Comparison of ENCODE assay signal across 18 mouse cellular contexts in the genomic region with DNA sequence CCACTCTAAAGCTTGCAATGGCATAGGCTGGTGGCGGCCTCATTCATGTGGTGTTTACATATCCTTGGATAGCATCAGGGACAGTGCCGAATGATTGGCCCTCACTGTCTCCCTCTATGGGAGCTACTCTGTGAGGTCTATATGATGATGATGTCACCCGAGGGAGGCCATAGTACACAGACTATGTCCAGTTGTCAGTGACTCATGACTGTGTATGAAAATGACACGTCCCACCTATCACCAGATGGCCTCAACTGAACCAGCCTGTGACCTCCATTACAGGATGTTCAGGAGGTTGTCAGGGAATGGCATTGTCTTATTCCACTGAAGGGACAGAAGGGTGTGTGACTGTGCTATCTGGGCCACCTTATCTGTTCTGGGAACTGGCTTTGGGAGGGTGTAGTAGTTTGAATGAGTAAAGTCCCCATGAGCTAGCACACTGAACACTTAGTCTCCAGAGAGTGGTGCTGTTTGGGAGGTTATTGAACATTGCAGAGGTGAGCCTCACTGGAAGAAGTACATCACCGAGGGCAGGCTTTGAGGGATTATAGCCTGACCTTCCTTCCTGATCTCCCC.
A peak's percentile ranks its signal among the peaks of the same experiment; 100 is the strongest.
DNase-seq lines count a peak whose midpoint lies in the region; ATAC-seq and TF ChIP-seq lines count a peak whose summit lies in the region.
"Had no signal": no experiment of that assay in that cellular context is flagged by ENCODE, and none has a peak within 500 bp of the region (broad histone marks: within the 10 kb centered on the region; RNA-seq: fewer than 3 reads in every experiment).

No protein-coding gene starts in this region.

- DNase-seq in lung, postnatal 0 days (ENCODE audit: low spot score): no peak
- DNase-seq in limb, embryonic 10.5 days (ENCODE audit: low spot score): no peak
- DNase-seq in hindbrain, postnatal 0 days (ENCODE audit: low spot score): no peak
- no peak for DNase-seq in urinary bladder, adult 2 months (ENCODE audit: low spot score)
- DNase-seq: cerebellum, adult 9-10 months; heart, postnatal 14 days; kidney, adult 11 months; spleen, adult 18-20 months; thymus, postnatal 4 days had no signal

- H3K9ac ChIP-seq in lung, embryonic 16.5 days (ENCODE audit: low read length): no peak overlapping the region
- no peak overlapping the region for H3K9ac ChIP-seq in lung, postnatal 0 days (replicated peaks; ENCODE audit: low read depth)
- H3K9ac ChIP-seq in liver, embryonic 16.5 days (ENCODE audit: low read depth, low read length): peak overlapping the region; percentile 52
- H3K9ac ChIP-seq in hindbrain, postnatal 0 days (replicated peaks; ENCODE audit: low read length): no peak overlapping the region
- H3K9ac ChIP-seq: forebrain, embryonic 15.5 days; hindbrain, embryonic 13.5 days; limb, embryonic 12.5 days; lung, embryonic 15.5 days; midbrain, embryonic 13.5 days had no signal

- H3K27me3 ChIP-seq in lung, embryonic 16.5 days (ENCODE audit: control insufficient read depth, insufficient read depth, low read depth, low read length): no peaks in the 10 kb centered on the region
- H3K27me3 ChIP-seq in lung, postnatal 0 days (replicated peaks; ENCODE audit: insufficient read depth, low read length): no peaks in the 10 kb centered on the region
- H3K27me3 ChIP-seq in limb, embryonic 10.5 days (ENCODE audit: low read depth, poor library complexity, severe bottlenecking): no peaks in the 10 kb centered on the region
- H3K27me3 ChIP-seq in liver, embryonic 16.5 days (ENCODE audit: control insufficient read depth, insufficient read depth, low read depth, low read length): no peaks in the 10 kb centered on the region
- H3K27me3 ChIP-seq in hindbrain, postnatal 0 days (ENCODE audit: insufficient read depth, low read length): no peaks in the 10 kb centered on the region
- H3K27me3 ChIP-seq: forebrain, embryonic 15.5 days; hindbrain, embryonic 13.5 days; limb, embryonic 12.5 days; lung, embryonic 15.5 days; midbrain, embryonic 13.5 days had no signal

- peak; percentile 34; the same call in 1 of the 2 replicates for ATAC-seq in lung, embryonic 16.5 days (ENCODE audit: low read depth)
- ATAC-seq in lung, postnatal 0 days: no peak
- ATAC-seq in liver, embryonic 16.5 days (ENCODE audit: low read depth): peak; percentile 72
- ATAC-seq in hindbrain, postnatal 0 days: no peak
- no peak for ATAC-seq in inflammation-experienced regulatory T-cells, adult 6 months
- ATAC-seq: forebrain, embryonic 15.5 days; midbrain, embryonic 13.5 days had no signal

- H3K4me2 ChIP-seq in lung, embryonic 16.5 days (ENCODE audit: low read depth, low read length): no peak overlapping the region
- no peak overlapping the region for H3K4me2 ChIP-seq in lung, postnatal 0 days (replicated peaks; ENCODE audit: low read depth, low read length)
- H3K4me2 ChIP-seq in liver, embryonic 16.5 days (ENCODE audit: low read depth, low read length): peak overlapping the region; percentile 58
- H3K4me2 ChIP-seq in hindbrain, postnatal 0 days (ENCODE audit: low read depth, low read length): no peak overlapping the region
- H3K4me2 ChIP-seq: forebrain, embryonic 15.5 days; hindbrain, embryonic 13.5 days; limb, embryonic 12.5 days; lung, embryonic 15.5 days; midbrain, embryonic 13.5 days had no signal

- no peaks in the 10 kb centered on the region for H3K36me3 ChIP-seq in lung, embryonic 16.5 days (ENCODE audit: control insufficient read depth, insufficient read depth, low read length)
- no peaks in the 10 kb centered on the region for H3K36me3 ChIP-seq in lung, postnatal 0 days (ENCODE audit: insufficient read depth, low read length)
- no peaks in the 10 kb centered on the region for H3K36me3 ChIP-seq in limb, embryonic 10.5 days
- H3K36me3 ChIP-seq in liver, embryonic 16.5 days (ENCODE audit: control insufficient read depth, insufficient read depth): no peaks in the 10 kb centered on the region
- H3K36me3 ChIP-seq in hindbrain, postnatal 0 days (ENCODE audit: insufficient read depth, low read length): no peaks in the 10 kb centered on the region
- H3K36me3 ChIP-seq: forebrain, embryonic 15.5 days; hindbrain, embryonic 13.5 days; limb, embryonic 12.5 days; lung, embryonic 15.5 days; midbrain, embryonic 13.5 days had no signal

- no peak for TF ChIP-seq EP300 in lung, postnatal 0 days (IDR thresholded peaks at IDR 0.05)

- H3K4me3 ChIP-seq in lung, embryonic 16.5 days (ENCODE audit: low read length): no peak overlapping the region
- no peak overlapping the region for H3K4me3 ChIP-seq in lung, postnatal 0 days (ENCODE audit: low read depth, low read length)
- H3K4me3 ChIP-seq in limb, embryonic 10.5 days: no peak overlapping the region
- peak overlapping the region; percentile 33 for H3K4me3 ChIP-seq in liver, embryonic 16.5 days (ENCODE audit: low read depth, low read length)
- H3K4me3 ChIP-seq in hindbrain, postnatal 0 days (ENCODE audit: low read length): no peak overlapping the region
- H3K4me3 ChIP-seq: forebrain, embryonic 15.5 days; hindbrain, embryonic 13.5 days; limb, embryonic 12.5 days; lung, embryonic 15.5 days; midbrain, embryonic 13.5 days; myocyte had no signal

- H3K4me1 ChIP-seq in lung, embryonic 16.5 days (replicated peaks; ENCODE audit: control insufficient read depth, insufficient read depth, low read length): no peaks in the 10 kb centered on the region
- no peaks in the 10 kb centered on the region for H3K4me1 ChIP-seq in lung, postnatal 0 days (ENCODE audit: insufficient read depth, low read depth, low read length)
- H3K4me1 ChIP-seq in limb, embryonic 10.5 days: peaks cover 45% of the 10 kb centered on the region
- H3K4me1 ChIP-seq in liver, embryonic 16.5 days (ENCODE audit: control insufficient read depth, low read depth, low read length): peaks cover 65% of the 10 kb centered on the region
- H3K4me1 ChIP-seq in hindbrain, postnatal 0 days (ENCODE audit: insufficient read depth, low read length): no peaks in the 10 kb centered on the region
- H3K4me1 ChIP-seq: hindbrain, embryonic 13.5 days; lung, embryonic 15.5 days; midbrain, embryonic 13.5 days had no signal

- 72% methylated on average over 5 of the region's 5 CpGs for WGBS in lung, embryonic 16.5 days
- 63% methylated on average over 5 of the region's 5 CpGs for WGBS in lung, postnatal 0 days
- 85% methylated on average over 5 of the region's 5 CpGs for WGBS in limb, embryonic 10.5 days
- 48% methylated on average over 5 of the region's 5 CpGs for WGBS in liver, embryonic 16.5 days (ENCODE audit: insufficient replicate concordance)
- WGBS in hindbrain, postnatal 0 days: 90% methylated on average over 5 of the region's 5 CpGs

- no peaks in the 10 kb centered on the region for H3K9me3 ChIP-seq in lung, embryonic 16.5 days (ENCODE audit: control insufficient read depth, low read length)
- H3K9me3 ChIP-seq in lung, postnatal 0 days (ENCODE audit: low read length): no peaks in the 10 kb centered on the region
- no peaks in the 10 kb centered on the region for H3K9me3 ChIP-seq in limb, embryonic 10.5 days (replicated peaks)
- no peaks in the 10 kb centered on the region for H3K9me3 ChIP-seq in liver, embryonic 16.5 days (replicated peaks; ENCODE audit: control insufficient read depth, low read length)
- H3K9me3 ChIP-seq in hindbrain, postnatal 0 days (ENCODE audit: low read length): no peaks in the 10 kb centered on the region
- H3K9me3 ChIP-seq: forebrain, embryonic 15.5 days; hindbrain, embryonic 13.5 days; limb, embryonic 12.5 days; lung, embryonic 15.5 days; midbrain, embryonic 13.5 days had no signal

- H3K27ac ChIP-seq in lung, embryonic 16.5 days (ENCODE audit: low read length): no peak overlapping the region
- H3K27ac ChIP-seq in lung, postnatal 0 days (ENCODE audit: low read length): no peak overlapping the region
- H3K27ac ChIP-seq in limb, embryonic 10.5 days: peak overlapping the region; percentile 78; the same call in 1 of the 2 replicates
- peak overlapping the region; percentile 66 for H3K27ac ChIP-seq in liver, embryonic 16.5 days (ENCODE audit: low read length)
- H3K27ac ChIP-seq in hindbrain, postnatal 0 days: no peak overlapping the region
- H3K27ac ChIP-seq: forebrain, embryonic 15.5 days; hindbrain, embryonic 13.5 days; limb, embryonic 12.5 days; lung, embryonic 15.5 days; midbrain, embryonic 13.5 days had no signal

- no peak for TF ChIP-seq CTCF in lung, postnatal 0 days (IDR thresholded peaks at IDR 0.05)
- TF ChIP-seq CTCF in hindbrain, postnatal 0 days (IDR thresholded peaks at IDR 0.05; ENCODE audit: low read depth): no peak

Comparison
In these comparisons a context has a peak if more than half of its experiments do, and no peak if none do; other contexts are left out.
1. ATAC-seq: peak in lung, embryonic 16.5 days (single experiment) and liver, embryonic 16.5 days (single experiment); none in lung, postnatal 0 days (single experiment), hindbrain, postnatal 0 days (single experiment) and inflammation-experienced regulatory T-cells, adult 6 months (single experiment).
2. H3K27ac ChIP-seq: peak in limb, embryonic 10.5 days (single experiment) and liver, embryonic 16.5 days (single experiment); none in lung, embryonic 16.5 days (single experiment), lung, postnatal 0 days (single experiment) and hindbrain, postnatal 0 days (single experiment).